Mouse (Mus musculus): Measurements from ENCODE around the gene Wipi2. TPM values are rescaled to one million over a fixed set of nuclear protein-coding genes. Genes with fewer than 3 reads are reported as not detected.

Wipi2 gene
- polyA plus RNA-seq, 1 experiment from 2014 or later: 58.2 TPM

- 89% methylated on average over 4 of the region's 4 CpGs for WGBS
- H3K4me3 ChIP-seq: no peak overlapping the region
- no peak overlapping the region for H3K27ac ChIP-seq
- no peak for DNase-seq (ENCODE audit: extremely low spot score, low spot score)
- peaks cover 40% of the 10 kb centered on the region for H3K27me3 ChIP-seq (ENCODE audit: poor library complexity, severe bottlenecking)
- H3K9me3 ChIP-seq: no peaks in the 10 kb centered on the region
- H3K4me1 ChIP-seq: peaks cover 13% of the 10 kb centered on the region
- no peaks in the 10 kb centered on the region for H3K36me3 ChIP-seq (replicated peaks)
Observed at GRCm38 (mm10) chr5:142610362-142610761, 17.1 kb upstream of the Wipi2 start.

GRCm38 (mm10) chr5:142614513-142614912, 13.0 kb upstream of the Wipi2 start:
- no peaks in the 10 kb centered on the region for H3K4me1 ChIP-seq
- no peak for DNase-seq (ENCODE audit: extremely low spot score, low spot score)
- H3K9me3 ChIP-seq: no peaks in the 10 kb centered on the region
- no peak overlapping the region for H3K27ac ChIP-seq
- H3K27me3 ChIP-seq (ENCODE audit: poor library complexity, severe bottlenecking): peaks cover 5% of the 10 kb centered on the region
- no peak overlapping the region for H3K4me3 ChIP-seq
- WGBS: 78% methylated on average over 3 of the region's 3 CpGs
- H3K36me3 ChIP-seq (replicated peaks): no peaks in the 10 kb centered on the region

- no peak overlapping the region for H3K27ac ChIP-seq
- no peaks in the 10 kb centered on the region for H3K4me1 ChIP-seq
- no peak for DNase-seq (ENCODE audit: extremely low spot score, low spot score)
- H3K36me3 ChIP-seq (replicated peaks): no peaks in the 10 kb centered on the region
- H3K27me3 ChIP-seq (ENCODE audit: poor library complexity, severe bottlenecking): no peaks in the 10 kb centered on the region
- no peaks in the 10 kb centered on the region for H3K9me3 ChIP-seq
- H3K4me3 ChIP-seq: no peak overlapping the region
- 82% methylated on average over 4 of the region's 4 CpGs for WGBS
Observed at GRCm38 (mm10) chr5:142615638-142616037, 11.9 kb upstream of the Wipi2 start.

GRCm38 (mm10) chr5:142616326-142616725, 11.2 kb upstream of the Wipi2 start:
- Histone ChIP-seq H3K27ac (no peak overlapping the region), H3K9me3 (no peaks in the 10 kb centered on the region), H3K36me3 (replicated peaks) (no peaks in the 10 kb centered on the region), H3K27me3 (ENCODE audit: poor library complexity, severe bottlenecking) (no peaks in the 10 kb centered on the region), H3K4me3 (no peak overlapping the region), H3K4me1 (no peaks in the 10 kb centered on the region)
- 79% methylated on average over 6 of the region's 6 CpGs for WGBS
- no peak for DNase-seq (ENCODE audit: extremely low spot score, low spot score)

- 28% methylated on average over 5 of the region's 5 CpGs for WGBS
- no peaks in the 10 kb centered on the region for H3K27me3 ChIP-seq (ENCODE audit: poor library complexity, severe bottlenecking)
- H3K4me3 ChIP-seq: no peak overlapping the region
- H3K4me1 ChIP-seq: no peaks in the 10 kb centered on the region
- peak; percentile 47 for DNase-seq (ENCODE audit: extremely low spot score, low spot score)
- H3K36me3 ChIP-seq (replicated peaks): no peaks in the 10 kb centered on the region
- no peaks in the 10 kb centered on the region for H3K9me3 ChIP-seq
- no peak overlapping the region for H3K27ac ChIP-seq
Observed at GRCm38 (mm10) chr5:142619866-142620265, 7.6 kb upstream of the Wipi2 start.

GRCm38 (mm10) chr5:142621421-142621820, 6.1 kb upstream of the Wipi2 start:
- 72% methylated on average over 2 of the region's 2 CpGs for WGBS

GRCm38 (mm10) chr5:142622134-142622533, 5.4 kb upstream of the Wipi2 start:
- no peak overlapping the region for H3K4me3 ChIP-seq
- WGBS: 81% methylated on average over 1 of the region's 1 CpGs
- no peaks in the 10 kb centered on the region for H3K27me3 ChIP-seq (ENCODE audit: poor library complexity, severe bottlenecking)
- no peaks in the 10 kb centered on the region for H3K9me3 ChIP-seq
- H3K4me1 ChIP-seq: no peaks in the 10 kb centered on the region
- no peaks in the 10 kb centered on the region for H3K36me3 ChIP-seq (replicated peaks)
- no peak for DNase-seq (ENCODE audit: extremely low spot score, low spot score)
- no peak overlapping the region for H3K27ac ChIP-seq

More at GRCm38 (mm10) chr5:142621421-142621820, 6.1 kb upstream of the Wipi2 start:
- H3K27me3 ChIP-seq (ENCODE audit: poor library complexity, severe bottlenecking): no peaks in the 10 kb centered on the region
- no peak for DNase-seq (ENCODE audit: extremely low spot score, low spot score)
- no peaks in the 10 kb centered on the region for H3K36me3 ChIP-seq (replicated peaks)
- no peaks in the 10 kb centered on the region for H3K9me3 ChIP-seq
- no peak overlapping the region for H3K4me3 ChIP-seq
- no peak overlapping the region for H3K27ac ChIP-seq
- H3K4me1 ChIP-seq: no peaks in the 10 kb centered on the region

GRCm38 (mm10) chr5:142623080-142623479, 4.4 kb upstream of the Wipi2 start:
- Histone ChIP-seq H3K27ac (no peak overlapping the region), H3K27me3 (ENCODE audit: poor library complexity, severe bottlenecking) (no peaks in the 10 kb centered on the region), H3K4me1 (no peaks in the 10 kb centered on the region), H3K36me3 (replicated peaks) (no peaks in the 10 kb centered on the region), H3K9me3 (no peaks in the 10 kb centered on the region), H3K4me3 (no peak overlapping the region)
- WGBS: 91% methylated on average over 7 of the region's 7 CpGs
- DNase-seq (ENCODE audit: extremely low spot score, low spot score): no peak

GRCm38 (mm10) chr5:142628726-142629662, 1.5 kb downstream of the Wipi2 start:
- peak overlapping the region; percentile 90 for H3K27ac ChIP-seq

GRCm38 (mm10) chr5:142629663-142630025, 2.1 kb downstream of the Wipi2 start:
- DNase-seq (ENCODE audit: extremely low spot score, low spot score): no peak
- Histone ChIP-seq H3K4me3 (peak overlapping the region; percentile 99), H3K27ac (peak overlapping the region; percentile 90), H3K36me3 (replicated peaks) (peaks cover 39% of the 10 kb centered on the region), H3K9me3 (no peaks in the 10 kb centered on the region), H3K27me3 (ENCODE audit: poor library complexity, severe bottlenecking) (no peaks in the 10 kb centered on the region), H3K4me1 (peaks cover 19% of the 10 kb centered on the region)
- under 1% methylated on average over 41 of the region's 41 CpGs for WGBS

More at GRCm38 (mm10) chr5:142628726-142629662, 1.5 kb downstream of the Wipi2 start:
- peak; percentile 99 for DNase-seq (ENCODE audit: extremely low spot score, low spot score)
- peaks cover 19% of the 10 kb centered on the region for H3K4me1 ChIP-seq
- peak overlapping the region; percentile 99 for H3K4me3 ChIP-seq
- no peaks in the 10 kb centered on the region for H3K9me3 ChIP-seq
- H3K36me3 ChIP-seq (replicated peaks): peaks cover 32% of the 10 kb centered on the region
- H3K27me3 ChIP-seq (ENCODE audit: poor library complexity, severe bottlenecking): no peaks in the 10 kb centered on the region
- WGBS: 1% methylated on average over 69 of the region's 69 CpGs

- Histone ChIP-seq H3K4me1 (peaks cover 19% of the 10 kb centered on the region), H3K4me3 (peak overlapping the region; percentile 99), H3K27me3 (ENCODE audit: poor library complexity, severe bottlenecking) (no peaks in the 10 kb centered on the region), H3K9me3 (no peaks in the 10 kb centered on the region), H3K36me3 (replicated peaks) (peaks cover 44% of the 10 kb centered on the region), H3K27ac (peak overlapping the region; percentile 90)
- no peak for DNase-seq (ENCODE audit: extremely low spot score, low spot score)
- WGBS: 9% methylated on average over 6 of the region's 6 CpGs
Observed at GRCm38 (mm10) chr5:142630224-142630623, 2.7 kb downstream of the Wipi2 start.

GRCm38 (mm10) chr5:142637823-142638222, 10.3 kb downstream of the Wipi2 start:
- Histone ChIP-seq H3K27ac (no peak overlapping the region), H3K27me3 (ENCODE audit: poor library complexity, severe bottlenecking) (no peaks in the 10 kb centered on the region), H3K4me1 (no peaks in the 10 kb centered on the region), H3K4me3 (no peak overlapping the region), H3K36me3 (replicated peaks) (peaks cover 93% of the 10 kb centered on the region), H3K9me3 (no peaks in the 10 kb centered on the region)
- 96% methylated on average over 5 of the region's 5 CpGs for WGBS
- DNase-seq (ENCODE audit: extremely low spot score, low spot score): no peak

- Histone ChIP-seq H3K27ac (no peak overlapping the region), H3K36me3 (replicated peaks) (peaks cover 90% of the 10 kb centered on the region)
- WGBS: 87% methylated on average over 5 of the region's 5 CpGs
Observed at GRCm38 (mm10) chr5:142640088-142640487, 12.6 kb downstream of the Wipi2 start.

More at GRCm38 (mm10) chr5:142640088-142640487, 12.6 kb downstream of the Wipi2 start:
- no peaks in the 10 kb centered on the region for H3K4me1 ChIP-seq
- H3K9me3 ChIP-seq: no peaks in the 10 kb centered on the region
- DNase-seq (ENCODE audit: extremely low spot score, low spot score): no peak
- no peak overlapping the region for H3K4me3 ChIP-seq
- no peaks in the 10 kb centered on the region for H3K27me3 ChIP-seq (ENCODE audit: poor library complexity, severe bottlenecking)
